Comparison of ENCODE assay signal across 8 mouse cellular contexts in the genomic region with DNA sequence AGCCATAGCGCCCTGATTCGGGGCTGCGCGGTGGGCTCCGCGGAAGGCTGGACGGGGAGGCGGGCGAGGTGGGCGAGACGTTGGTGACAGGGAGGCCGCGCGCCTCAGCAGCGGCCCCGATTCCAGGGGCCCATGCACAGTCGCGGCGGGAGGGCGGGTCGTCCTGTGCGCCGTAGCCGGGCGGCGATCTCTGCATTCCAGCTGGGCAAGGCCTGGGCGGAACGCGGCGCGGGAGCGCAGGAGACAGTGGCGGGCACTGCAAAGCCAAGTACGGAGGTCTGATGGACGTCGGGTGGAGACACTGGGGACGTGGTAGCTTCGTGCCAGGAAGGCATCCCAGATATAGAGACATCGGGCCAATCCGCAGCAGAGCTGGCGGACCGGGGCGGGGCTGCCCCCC. TPM values are rescaled to one million over a fixed set of nuclear protein-coding genes. Genes with fewer than 3 reads are reported as not detected.
DNase-seq lines count a peak whose midpoint lies in the region; ATAC-seq lines count a peak whose summit lies in the region.

A gene (minus strand): TSS at position 315 of the 400 bp plus-strand sequence.

- no peak within 1 kb of the TSS for H3K27ac ChIP-seq in forebrain, embryonic 16.5 days (ENCODE audit: low read length)
- H3K27ac ChIP-seq in hindbrain, embryonic 10.5 days: peak within 1 kb of the TSS; percentile 70

- peak; percentile 37; the same call in 1 of the 2 replicates for ATAC-seq in forebrain, embryonic 16.5 days
- no peak for ATAC-seq in activated CD4-positive, CD25-positive, alpha-beta regulatory T cell, adult 4 months

- H3K4me3 ChIP-seq in forebrain, embryonic 16.5 days (replicated peaks; ENCODE audit: low read length): peak within 1 kb of the TSS; percentile 46
- peak within 1 kb of the TSS; percentile 54 for H3K4me3 ChIP-seq in hindbrain, embryonic 10.5 days

- intact Hi-C loops in left cerebral cortex, postnatal 14 days (cut with DNase I): no loop called here

- no peaks in the 10 kb centered on the region for H3K9me3 ChIP-seq in forebrain, embryonic 16.5 days (ENCODE audit: control insufficient read depth, low read length)
- H3K9me3 ChIP-seq in hindbrain, embryonic 10.5 days: no peaks in the 10 kb centered on the region

- H3K4me1 ChIP-seq in forebrain, embryonic 16.5 days (replicated peaks; ENCODE audit: control insufficient read depth, insufficient read depth, low read length): peaks cover 19% of the 10 kb centered on the region
- H3K4me1 ChIP-seq in hindbrain, embryonic 10.5 days (replicated peaks): peaks cover 59% of the 10 kb centered on the region

- peaks cover 53% of the 10 kb centered on the region for H3K27me3 ChIP-seq in forebrain, embryonic 16.5 days (replicated peaks; ENCODE audit: control insufficient read depth, insufficient read depth, low read length)
- H3K27me3 ChIP-seq in hindbrain, embryonic 10.5 days (ENCODE audit: insufficient read depth, poor library complexity, severe bottlenecking): peaks cover 78% of the 10 kb centered on the region

- WGBS in forebrain, embryonic 16.5 days: under 1% methylated on average over 35 of the region's 43 CpGs
- under 1% methylated on average over 43 of the region's 43 CpGs for WGBS in hindbrain, embryonic 10.5 days

- DNase-seq in thymus, postnatal 0 days (ENCODE audit: low spot score): no peak
- DNase-seq in thymus, postnatal 4 days: no peak
- peak; percentile 54 for DNase-seq in hindbrain, embryonic 10.5 days (ENCODE audit: low spot score)
- no peak for DNase-seq in left cerebral cortex, postnatal 14 days (ENCODE audit: low spot score in 2 of 2)
- DNase-seq in lung, postnatal 4 days: peak; percentile 75 to 83
- no peak for DNase-seq in Muller cell, postnatal 12 days (ENCODE audit: inconsistent ontology term)

- H3K36me3 ChIP-seq in forebrain, embryonic 16.5 days (ENCODE audit: control insufficient read depth, insufficient read depth): no peaks in the 10 kb centered on the region
- H3K36me3 ChIP-seq in hindbrain, embryonic 10.5 days: no peaks in the 10 kb centered on the region

- peak within 1 kb of the TSS; percentile 45 for H3K9ac ChIP-seq in forebrain, embryonic 16.5 days (replicated peaks; ENCODE audit: low read depth, low read length)

- peak within 1 kb of the TSS; percentile 61 for H3K4me2 ChIP-seq in forebrain, embryonic 16.5 days (ENCODE audit: low read length)

RNA-seq across cellular contexts. Expression of the gene that starts here (rescaled TPM):
- 13.9 and 14.1 TPM in 2 replicates for polyA plus RNA-seq in thymus, postnatal 0 days (2015; fragmentation: Nextera tagmentation; extraction: Ambion mirVana)
- 13.8 and 15.3 TPM in 2 replicates for polyA plus RNA-seq in forebrain, embryonic 16.5 days (2015; fragmentation: Nextera tagmentation; extraction: Ambion mirVana)
- polyA plus RNA-seq in hindbrain, embryonic 10.5 days (2016; fragmentation: Nextera tagmentation; extraction: Ambion mirVana): 21.4 and 21.7 TPM in 2 replicates
- 10 to 100 TPM; 10.6 to 14.7 TPM for total RNA-seq in left cerebral cortex, postnatal 14 days (2021)
- polyA plus RNA-seq in activated CD4-positive, CD25-positive, alpha-beta regulatory T cell, adult 4 months (2017; shearing (Covaris generic)): not detected

Comparison
In these comparisons a context has a peak if more than half of its experiments do, and no peak if none do; other contexts are left out.
1. RNA of the gene that starts here (polyA plus RNA-seq): 21.4 to 21.7 TPM in hindbrain, embryonic 10.5 days, 13.9 to 14.1 TPM in thymus, postnatal 0 days and 13.8 to 15.3 TPM in forebrain, embryonic 16.5 days; not detected in activated CD4-positive, CD25-positive, alpha-beta regulatory T cell, adult 4 months; every median in the first group is over 10 times any median in the second.
2. DNase-seq: peak in hindbrain, embryonic 10.5 days (single experiment) and lung, postnatal 4 days (2 of 2); none in thymus, postnatal 0 days (single experiment), thymus, postnatal 4 days (single experiment), left cerebral cortex, postnatal 14 days (0 of 2) and Muller cell, postnatal 12 days (single experiment).